Mouse (Mus musculus) embryonic fibroblast, embryonic 13.5 days (primary cell): ENCODE results near the gene Sympk.

ENCODE experiments used
- CTCF ChIP-seq: IDR thresholded peaks from 2 replicates; pipeline ENCODE4 v1.5.1; 2011; ENCODE audit warnings: mild to moderate bottlenecking, control low read depth, low read length, moderate library complexity, borderline replicate concordance; ENCODE audit not compliant: insufficient read depth
- POLR2A ChIP-seq: IDR thresholded peaks from 2 replicates; pipeline ENCODE4 v1.6.1; 2011; ENCODE audit warnings: low read depth, mild to moderate bottlenecking, control low read depth, low read length, moderate library complexity

GRCm38 (mm10) chr7:19068707-19069106 lies 44.5 kb downstream of the Sympk start:
- TF ChIP-seq POLR2A, result no peak
- TF ChIP-seq CTCF, result 0 out of 2 replicates have a peak, but pooled peaks have one; percentile 27
